ENCODE assay signal across 20 mouse cellular contexts in genomic region chr1:40030287-40030975, GRCm38 (mm10). TPM values are rescaled to one million over a fixed set of nuclear protein-coding genes. Genes with fewer than 3 reads are reported as not detected.
"Had no signal": no experiment of that assay in that cellular context is flagged by ENCODE, and none has a peak within 500 bp of the region (broad histone marks: within the 10 kb centered on the region; RNA-seq: fewer than 3 reads in every experiment).

No protein-coding gene starts in this region.

- H3K27ac ChIP-seq: kidney, postnatal 0 days; layer of hippocampus, adult 2 months; limb, embryonic 12.5 days; limb, embryonic 15.5 days; liver, embryonic 15.5 days; midbrain, embryonic 12.5 days; midbrain, embryonic 15.5 days; neural tube, embryonic 13.5 days had no signal

- H3K4me1 ChIP-seq: limb, embryonic 12.5 days; liver, embryonic 15.5 days; midbrain, embryonic 12.5 days; midbrain, embryonic 15.5 days; neural tube, embryonic 13.5 days had no signal

- ATAC-seq: intestine, embryonic 16.5 days had no signal

- H3K4me2 ChIP-seq: limb, embryonic 12.5 days; limb, embryonic 15.5 days; liver, embryonic 11.5 days; liver, embryonic 15.5 days; midbrain, embryonic 12.5 days; midbrain, embryonic 15.5 days; neural tube, embryonic 13.5 days had no signal

- H3K9me3 ChIP-seq: limb, embryonic 12.5 days; limb, embryonic 15.5 days; liver, embryonic 15.5 days; midbrain, embryonic 12.5 days; midbrain, embryonic 15.5 days; neural tube, embryonic 13.5 days had no signal

- H3K9ac ChIP-seq: limb, embryonic 12.5 days; limb, embryonic 15.5 days; liver, embryonic 15.5 days; midbrain, embryonic 12.5 days; midbrain, embryonic 15.5 days; neural tube, embryonic 13.5 days had no signal

- H3K27me3 ChIP-seq: limb, embryonic 12.5 days; limb, embryonic 15.5 days; liver, embryonic 15.5 days; midbrain, embryonic 12.5 days; midbrain, embryonic 15.5 days; neural tube, embryonic 13.5 days had no signal

- DNase-seq: kidney, adult 18-20 months; kidney, adult 9 months; kidney, postnatal 25 days; layer of hippocampus, adult 9-11 months; left cerebral cortex, postnatal 4 days; lung, adult 2 months; lung, postnatal 36 days; thymus, adult 18-20 months; thymus, postnatal 36 days had no signal

- H3K4me3 ChIP-seq: layer of hippocampus, adult 2 months; limb, embryonic 12.5 days; limb, embryonic 15.5 days; liver, embryonic 15.5 days; midbrain, embryonic 12.5 days; midbrain, embryonic 15.5 days; neural tube, embryonic 13.5 days had no signal

RNA-seq across cellular contexts. Expression of gene Il1r2, which starts 43.4 kb away (rescaled TPM):
- total RNA-seq: layer of hippocampus, adult 2 months had no signal
- polyA plus RNA-seq: midbrain, embryonic 12.5 days; testis, adult 2 months had no signal
